Mouse (Mus musculus) small intestine, adult 2 months (tissue): Measurements from ENCODE around the gene Samd4. TPM values are rescaled to one million over a fixed set of nuclear protein-coding genes. Genes with fewer than 3 reads are reported as not detected.

ENCODE experiments used
- H3K27ac ChIP-seq: fragments of 200-500 bp; 2 replicates; pipeline ENCODE4 v1.5.1; 2012; ENCODE audit warnings: low read depth, low read length, control low read depth, inconsistent platforms; ENCODE audit not compliant: insufficient read depth
- H3K27me3 ChIP-seq: fragments of 200-500 bp; 2 replicates; pipeline ENCODE4 v1.6.1; 2012; ENCODE audit warnings: mild to moderate bottlenecking, moderate library complexity, low read length, inconsistent platforms; ENCODE audit not compliant: control insufficient read depth, insufficient read depth
- H3K36me3 ChIP-seq: fragments of 200-500 bp; 2 replicates; pipeline ENCODE4 v1.6.1; 2012; ENCODE audit warnings: mild to moderate bottlenecking, low read length, control low read depth, inconsistent platforms; ENCODE audit not compliant: control insufficient read depth, insufficient read depth
- H3K4me1 ChIP-seq: fragments of 200-500 bp; 2 replicates; pipeline ENCODE4 v1.6.1; 2012; ENCODE audit warnings: low read length, inconsistent platforms, mixed read lengths; ENCODE audit not compliant: control insufficient read depth, insufficient read depth, insufficient read length
- H3K4me3 ChIP-seq: fragments of 200-500 bp; 2 replicates; pipeline ENCODE4 v1.5.1; 2012; ENCODE audit warnings: low read depth, mild to moderate bottlenecking, control low read depth, inconsistent platforms, low read length, moderate library complexity
- CTCF ChIP-seq: fragments of 200-500 bp; IDR thresholded peaks from 2 replicates; pipeline ENCODE4 v1.5.1; 2012; ENCODE audit warnings: low read depth, mild to moderate bottlenecking, control low read depth, inconsistent platforms, low read length, moderate library complexity, mixed read lengths; ENCODE audit not compliant: insufficient replicate concordance, insufficient read length; ENCODE audit errors: extremely low read depth
- POLR2A ChIP-seq: fragments of 200-500 bp; IDR thresholded peaks from 2 replicates; pipeline ENCODE4 v1.6.1; 2012; ENCODE audit warnings: low read depth, mild to moderate bottlenecking, control low read depth, inconsistent platforms, low read length, moderate library complexity
- WGBS: fragments of 180-500 bp; shearing (Covaris S2); methylation state at CpG from one replicate; pipeline ENCODE4 v1.1.7; 2018; 5-methylcytosine and 5-hydroxymethylcytosine counted together
- polyA plus RNA-seq: library from polyadenylated mRNA; depleted of rRNA; stranded (reverse); fragments of >200 nt; gene quantifications from 2 replicates; pipeline ENCODE4 v1.2.3, GENCODE M21; 2012

The Samd4 gene
- polyA plus RNA-seq, 1 experiment: 3.2 TPM

- Histone ChIP-seq H3K4me1 (no peaks in the 10 kb centered on the region), H3K4me3 (no peak overlapping the region), H3K27ac (no peak overlapping the region), H3K36me3 (no peaks in the 10 kb centered on the region), H3K27me3 (no peaks in the 10 kb centered on the region)
- 63% methylated on average over 23 of the region's 23 CpGs for WGBS
- no peak for TF ChIP-seq POLR2A
- TF ChIP-seq CTCF: no peak
Observed at GRCm38 (mm10) chr14:46941896-46942812, 59.5 kb downstream of the Samd4 start.

- H3K27ac ChIP-seq: no peak overlapping the region
- H3K4me1 ChIP-seq: no peaks in the 10 kb centered on the region
- no peaks in the 10 kb centered on the region for H3K27me3 ChIP-seq
- H3K36me3 ChIP-seq: no peaks in the 10 kb centered on the region
- no peak for TF ChIP-seq CTCF
- no peak for TF ChIP-seq POLR2A
- no peak overlapping the region for H3K4me3 ChIP-seq
- WGBS: 65% methylated on average over 3 of the region's 3 CpGs
Observed at GRCm38 (mm10) chr14:46944411-46944810, 61.8 kb downstream of the Samd4 start.

- TF ChIP-seq CTCF: no peak
- no peak for TF ChIP-seq POLR2A
- H3K4me3 ChIP-seq: no peak overlapping the region
- 75% methylated on average over 10 of the region's 10 CpGs for WGBS
- no peaks in the 10 kb centered on the region for H3K4me1 ChIP-seq
- H3K36me3 ChIP-seq: no peaks in the 10 kb centered on the region
- H3K27ac ChIP-seq: no peak overlapping the region
- H3K27me3 ChIP-seq: no peaks in the 10 kb centered on the region
Observed at GRCm38 (mm10) chr14:46945903-46946490, 63.3 kb downstream of the Samd4 start.

- Histone ChIP-seq H3K27me3 (no peaks in the 10 kb centered on the region), H3K27ac (no peak overlapping the region), H3K4me3 (no peak overlapping the region), H3K4me1 (no peaks in the 10 kb centered on the region), H3K36me3 (no peaks in the 10 kb centered on the region)
- WGBS: 75% methylated on average over 3 of the region's 3 CpGs
- TF ChIP-seq POLR2A (no peak), CTCF (no peak)
Observed at GRCm38 (mm10) chr14:46947644-46948043, 65.0 kb downstream of the Samd4 start.

GRCm38 (mm10) chr14:46950527-46951384 lies 68.1 kb downstream of the Samd4 start:
- no peaks in the 10 kb centered on the region for H3K4me1 ChIP-seq
- no peak overlapping the region for H3K4me3 ChIP-seq
- no peak overlapping the region for H3K27ac ChIP-seq
- WGBS: 65% methylated on average over 11 of the region's 11 CpGs
- no peaks in the 10 kb centered on the region for H3K36me3 ChIP-seq
- TF ChIP-seq POLR2A (no peak), CTCF (no peak)
- no peaks in the 10 kb centered on the region for H3K27me3 ChIP-seq

- H3K36me3 ChIP-seq: no peaks in the 10 kb centered on the region
- TF ChIP-seq POLR2A (no peak), CTCF (no peak)
- whole genome bisulfite sequencing: 48% methylated on average over 2 of the region's 2 CpGs
- H3K27me3 ChIP-seq: no peaks in the 10 kb centered on the region
- H3K4me3 ChIP-seq: no peak overlapping the region
- no peak overlapping the region for H3K27ac ChIP-seq
- no peaks in the 10 kb centered on the region for H3K4me1 ChIP-seq
Observed at GRCm38 (mm10) chr14:46952264-46952663, 69.6 kb downstream of the Samd4 start.

- TF ChIP-seq CTCF: no peak
- no peak for TF ChIP-seq POLR2A
- Histone ChIP-seq H3K4me3 (no peak overlapping the region), H3K27me3 (no peaks in the 10 kb centered on the region), H3K4me1 (no peaks in the 10 kb centered on the region), H3K27ac (no peak overlapping the region), H3K36me3 (no peaks in the 10 kb centered on the region)
- 62% methylated on average over 2 of the region's 2 CpGs for WGBS
Observed at GRCm38 (mm10) chr14:46955109-46955508, 72.5 kb downstream of the Samd4 start.
